1 mouse cellular context compared by ENCODE assay signal in the genomic region with DNA sequence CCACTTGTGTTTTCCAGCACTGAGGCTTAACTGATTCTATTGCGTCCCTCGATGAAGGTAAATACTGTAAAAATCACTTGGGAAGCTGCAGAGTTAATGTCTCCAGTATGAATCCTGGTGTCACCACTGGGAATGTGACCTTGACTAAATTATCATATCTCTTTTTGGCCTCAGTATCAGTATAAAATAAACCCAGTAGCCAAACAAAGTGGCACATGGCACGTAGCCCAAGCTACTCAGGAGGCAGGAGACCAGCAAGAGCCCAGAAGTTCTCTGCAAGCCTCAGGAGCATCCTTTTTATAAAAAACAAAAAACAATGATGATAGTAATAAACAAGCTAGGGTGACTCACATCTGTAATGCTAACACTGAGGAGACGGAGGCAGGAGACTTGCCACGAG.
TF ChIP-seq lines count a peak whose summit lies in the region.

No protein-coding gene starts in this region.

TF ChIP-seq in MEL, 35 proteins besides CTCF, POLR2A, EP300 and RAD21:
- no peak for TF ChIP-seq USF2 (IDR thresholded peaks at IDR 0.05; ENCODE audit: borderline replicate concordance in 1 of 2, insufficient read depth in 1 of 2, low read depth in 1 of 2, low read length in 2 of 2)
- no peak for TF ChIP-seq CHD2 (IDR thresholded peaks at IDR 0.05; ENCODE audit: low read length)
- TF ChIP-seq ELF1 (IDR thresholded peaks at IDR 0.05; ENCODE audit: low read depth, low read length) = no peak
- no peak for TF ChIP-seq TAL1 (IDR thresholded peaks at IDR 0.05; ENCODE audit: low read length)
- no peak for TF ChIP-seq KAT2A (conservative IDR thresholded peaks at IDR 0.05; ENCODE audit: low read depth, low read length)
- no peak for TF ChIP-seq MAX (IDR thresholded peaks at IDR 0.05; ENCODE audit: low read length)
- no peak; the same call in 1 of the 2 replicates for TF ChIP-seq MXI1 (IDR thresholded peaks at IDR 0.05; ENCODE audit: low read depth, low read length)
- 0 out of 2 replicates have a peak, but pooled peaks have one; percentile 19 for TF ChIP-seq SIN3A (IDR thresholded peaks at IDR 0.05; ENCODE audit: low read length)
